Mouse (Mus musculus) liver, embryonic 14.5 days (tissue): ENCODE data around the gene Rpp14. TPM values are rescaled to one million over a fixed set of nuclear protein-coding genes. Genes with fewer than 3 reads are reported as not detected.

Source experiments
- ATAC-seq: fragments of 200-750 bp; cut with Nextera tagmentation; 2 replicates; pipeline ENCODE4 v1.8.0; 2017; ENCODE audit warnings: moderate number of reproducible peaks, mild to moderate bottlenecking, moderate library complexity; ENCODE audit not compliant: insufficient read depth
- DNase-seq, 3 experiments: peaks; one replicate each; pipeline ENCODE4 v3.0.0-alpha.2; 2012 to 2013; ENCODE audit warnings: low read depth in 3 of 3, low spot score in 3 of 3
- H3K27ac ChIP-seq: fragments of 300-500 bp; sonication (generic); 2 replicates; pipeline ENCODE4 v1.5.1; 2014; ENCODE audit warnings: moderate library complexity, mild to moderate bottlenecking, control low read depth, inconsistent platforms
- H3K27me3 ChIP-seq: fragments of 300-500 bp; sonication (generic); 2 replicates; pipeline ENCODE4 v1.6.1; 2014; ENCODE audit warnings: mild to moderate bottlenecking, low read length, moderate library complexity; ENCODE audit not compliant: control insufficient read depth, insufficient read depth
- H3K36me3 ChIP-seq: fragments of 300-500 bp; sonication (generic); replicated peaks from 2 replicates; pipeline ENCODE4 v1.6.1; 2014; ENCODE audit warnings: low read depth; ENCODE audit not compliant: control insufficient read depth, insufficient read depth
- H3K4me1 ChIP-seq, 2 experiments: fragments of 200-500 bp in 1 of 2; fragments of 300-500 bp in 1 of 2; sonication (generic) in 1 of 2; replicated peaks; 2 replicates each; pipeline ENCODE4 v1.6.1; 2012 to 2014; ENCODE audit warnings: antibody characterized with exemption in 1 of 2, inconsistent platforms in 1 of 2, low read length in 1 of 2; ENCODE audit not compliant: control insufficient read depth in 2 of 2, insufficient read depth in 2 of 2
- H3K4me2 ChIP-seq: fragments of 300-500 bp; sonication (generic); 2 replicates; pipeline ENCODE4 v1.6.1; 2014; ENCODE audit warnings: low read depth, mild to moderate bottlenecking, control low read depth, moderate library complexity
- H3K4me3 ChIP-seq, 2 experiments: fragments of 200-500 bp in 1 of 2; fragments of 300-500 bp in 1 of 2; sonication (generic) in 1 of 2; 2 replicates each; pipeline ENCODE4 v1.5.1; 2012 to 2014; ENCODE audit warnings: low read depth in 2 of 2, low read length in 2 of 2, mild to moderate bottlenecking in 2 of 2, control low read depth in 1 of 2, inconsistent platforms in 1 of 2, moderate library complexity in 1 of 2; ENCODE audit not compliant: insufficient read depth in 1 of 2
- H3K9ac ChIP-seq: fragments of 300-500 bp; sonication (generic); replicated peaks from 2 replicates; pipeline ENCODE4 v1.6.1; 2014; ENCODE audit warnings: mild to moderate bottlenecking, control low read depth, moderate library complexity
- H3K9me3 ChIP-seq: fragments of 300-500 bp; sonication (generic); 2 replicates; pipeline ENCODE4 v1.6.1; 2016; ENCODE audit warnings: low read length, mixed read lengths; ENCODE audit not compliant: control insufficient read depth
- CTCF ChIP-seq: IDR thresholded peaks from 2 replicates; pipeline ENCODE4 v1.5.1; 2016; ENCODE audit warnings: antibody characterized with exemption, low read depth, control low read depth
- EP300 ChIP-seq: IDR thresholded peaks from 2 replicates; pipeline ENCODE4 v1.6.1; 2016; ENCODE audit warnings: antibody characterized with exemption, low read depth
- WGBS: fragments of 180-500 bp; shearing (Covaris S2); extraction: QIAGEN DNeasy Blood & Tissue Kit; methylation state at CpG from one replicate; pipeline ENCODE4 v1.1.7; 2014; ENCODE audit not compliant: insufficient replicate concordance; 5-methylcytosine and 5-hydroxymethylcytosine counted together
- polyA plus RNA-seq, 2 experiments: library from polyadenylated mRNA; depleted of rRNA in 1 of 2; stranded (reverse) in 1 of 2; unstranded in 1 of 2; fragments of >200 nt; fragmentation: Nextera tagmentation in 1 of 2; extraction: Ambion mirVana in 1 of 2; gene quantifications; 2 replicates each; pipeline versions ENCODE4 v1.2.1 to v1.2.3; 2012 to 2014

The Rpp14 gene
- polyA plus RNA-seq, 2 experiments: 10.7 to 27.1 TPM

GRCm38 (mm10) chr14:8046839-8047238, 33.3 kb upstream of the Rpp14 start:
- Histone ChIP-seq H3K4me1 (no peaks in the 10 kb centered on the region), H3K9ac (no peak overlapping the region), H3K27ac (no peak overlapping the region), H3K4me2 (no peak overlapping the region), H3K36me3 (no peaks in the 10 kb centered on the region), H3K27me3 (no peaks in the 10 kb centered on the region), H3K4me3 (no peak overlapping the region), H3K9me3 (no peaks in the 10 kb centered on the region)
- no peak for TF ChIP-seq EP300
- TF ChIP-seq CTCF: no peak
- no peak for ATAC-seq
- 69% methylated on average over 6 of the region's 6 CpGs for WGBS
- DNase-seq: no peak

- Histone ChIP-seq H3K27ac (no peak overlapping the region), H3K4me1 (no peaks in the 10 kb centered on the region), H3K4me3 (no peak overlapping the region), H3K4me2 (no peak overlapping the region), H3K9me3 (no peaks in the 10 kb centered on the region), H3K9ac (no peak overlapping the region), H3K27me3 (no peaks in the 10 kb centered on the region), H3K36me3 (no peaks in the 10 kb centered on the region)
- ATAC-seq (no peak), DNase-seq (no peak)
- TF ChIP-seq CTCF: no peak
- no peak for TF ChIP-seq EP300
- 69% methylated on average over 10 of the region's 10 CpGs for WGBS
Observed at GRCm38 (mm10) chr14:8049334-8049733, 30.8 kb upstream of the Rpp14 start.

- DNase-seq (no peak), ATAC-seq (no peak)
- Histone ChIP-seq H3K36me3 (no peaks in the 10 kb centered on the region), H3K4me3 (no peak overlapping the region), H3K27me3 (no peaks in the 10 kb centered on the region), H3K27ac (no peak overlapping the region), H3K4me1 (no peaks in the 10 kb centered on the region), H3K9ac (no peak overlapping the region), H3K9me3 (no peaks in the 10 kb centered on the region), H3K4me2 (no peak overlapping the region)
- TF ChIP-seq EP300: no peak
- TF ChIP-seq CTCF: no peak
- WGBS: 68% methylated on average over 2 of the region's 2 CpGs
Observed at GRCm38 (mm10) chr14:8051869-8052268, 28.3 kb upstream of the Rpp14 start.

- Histone ChIP-seq H3K4me1 (no peaks in the 10 kb centered on the region), H3K9me3 (no peaks in the 10 kb centered on the region)
- WGBS: 85% methylated on average over 7 of the region's 7 CpGs
Observed at GRCm38 (mm10) chr14:8052661-8053060, 27.5 kb upstream of the Rpp14 start.

GRCm38 (mm10) chr14:8054310-8055102, 25.7 kb upstream of the Rpp14 start:
- H3K4me2 ChIP-seq: no peak overlapping the region
- no peak overlapping the region for H3K27ac ChIP-seq
- H3K27me3 ChIP-seq: no peaks in the 10 kb centered on the region
- TF ChIP-seq CTCF: no peak
- no peak for TF ChIP-seq EP300
- 59% methylated on average over 17 of the region's 17 CpGs for WGBS
- ATAC-seq (no peak), DNase-seq (no peak)
- H3K4me3 ChIP-seq: no peak overlapping the region
- no peaks in the 10 kb centered on the region for H3K9me3 ChIP-seq
- H3K4me1 ChIP-seq: no peaks in the 10 kb centered on the region
- no peak overlapping the region for H3K9ac ChIP-seq
- no peaks in the 10 kb centered on the region for H3K36me3 ChIP-seq

More at GRCm38 (mm10) chr14:8052661-8053060, 27.5 kb upstream of the Rpp14 start:
- Histone ChIP-seq H3K36me3 (no peaks in the 10 kb centered on the region), H3K9ac (no peak overlapping the region), H3K4me2 (no peak overlapping the region), H3K27me3 (no peaks in the 10 kb centered on the region), H3K27ac (no peak overlapping the region), H3K4me3 (no peak overlapping the region)
- no peak for TF ChIP-seq EP300
- DNase-seq (no peak), ATAC-seq (no peak)
